ENCODE assay signal across 8 mouse cellular contexts in the genomic region with DNA sequence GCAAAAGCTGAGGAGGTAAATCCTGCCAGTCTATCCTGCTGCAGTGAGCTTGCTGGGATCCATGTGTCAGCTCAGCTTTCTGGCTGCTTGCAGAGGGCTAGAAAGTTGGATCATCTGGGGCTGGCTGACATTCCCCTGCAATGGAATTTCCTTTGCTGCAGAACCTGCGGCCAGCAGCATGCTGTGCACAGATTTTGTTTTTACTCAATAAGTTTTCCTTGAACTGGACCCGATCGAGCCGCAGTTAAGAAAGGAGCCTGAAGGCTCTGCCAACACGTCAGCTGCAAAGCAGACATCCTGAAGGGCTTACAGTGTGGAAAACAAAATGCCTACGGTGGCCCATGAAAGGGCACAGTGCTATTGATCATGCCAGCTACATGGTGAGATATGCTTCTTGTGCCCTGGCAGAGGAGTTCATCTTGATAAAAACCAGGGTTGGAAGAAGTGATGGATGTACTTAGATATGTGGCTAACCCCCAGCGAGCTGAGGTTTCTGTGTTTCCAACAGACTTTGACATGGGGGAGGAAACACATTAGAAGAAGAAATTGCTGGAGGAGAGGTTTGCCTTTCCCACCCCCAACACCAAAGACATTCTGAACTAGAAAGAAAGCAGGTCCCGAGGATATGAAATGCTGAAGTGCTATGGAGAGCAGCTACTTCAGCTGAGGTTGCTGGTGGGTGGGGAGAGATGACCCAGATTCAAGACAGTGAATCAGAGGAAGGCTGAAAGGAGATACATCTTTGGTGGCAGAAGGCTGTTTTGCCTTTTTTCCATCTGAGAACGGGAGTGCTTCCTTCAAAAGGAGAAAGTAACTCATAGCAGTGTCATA.
DNase-seq lines count a peak whose midpoint lies in the region; ATAC-seq and TF ChIP-seq lines count a peak whose summit lies in the region.

No protein-coding gene starts in this region.

- no peak for TF ChIP-seq CTCF in liver, postnatal 0 days (IDR thresholded peaks at IDR 0.05; ENCODE audit: low read depth)
- no peak for TF ChIP-seq CTCF in thymus, adult 2 months (IDR thresholded peaks at IDR 0.05; ENCODE audit: borderline replicate concordance, control insufficient read depth, extremely low read depth, insufficient read depth, low read length, poor library complexity)

- no peaks in the 10 kb centered on the region for H3K36me3 ChIP-seq in hindbrain, embryonic 16.5 days (ENCODE audit: control insufficient read depth, insufficient read depth, low read length)
- H3K36me3 ChIP-seq in myocyte (ENCODE audit: control insufficient read depth, insufficient read depth) = no peaks in the 10 kb centered on the region
- no peaks in the 10 kb centered on the region for H3K36me3 ChIP-seq in liver, postnatal 0 days (replicated peaks; ENCODE audit: insufficient read depth, low read length)
- H3K36me3 ChIP-seq in thymus, adult 2 months (ENCODE audit: control insufficient read depth, insufficient read depth, low read length) = no peaks in the 10 kb centered on the region

- H3K9me3 ChIP-seq in hindbrain, embryonic 16.5 days (ENCODE audit: control insufficient read depth, low read length) = no peaks in the 10 kb centered on the region
- H3K9me3 ChIP-seq in liver, postnatal 0 days (ENCODE audit: low read length) = no peaks in the 10 kb centered on the region

- H3K79me2 ChIP-seq in myocyte (ENCODE audit: control insufficient read depth, insufficient read depth) = no peaks in the 10 kb centered on the region

- no peak for TF ChIP-seq POLR2A in myocyte (IDR thresholded peaks at IDR 0.05; ENCODE audit: insufficient read length, low read depth)
- no peak for TF ChIP-seq POLR2A in thymus, adult 2 months (IDR thresholded peaks at IDR 0.05; ENCODE audit: control insufficient read depth, extremely low read depth, insufficient read depth, low read length, poor library complexity)

- 48% methylated on average over 9 of the region's 9 CpGs for WGBS in hindbrain, embryonic 16.5 days
- 60% methylated on average over 9 of the region's 9 CpGs for WGBS in liver, postnatal 0 days (ENCODE audit: insufficient replicate concordance)
- WGBS in thymus, adult 2 months = 76% methylated on average over 9 of the region's 9 CpGs

- peak; percentile 85 for ATAC-seq in hindbrain, embryonic 16.5 days
- ATAC-seq in liver, postnatal 0 days = no peak

- H3K4me2 ChIP-seq in hindbrain, embryonic 16.5 days (ENCODE audit: low read length) = no peak overlapping the region
- peak overlapping the region; percentile 60 for H3K4me2 ChIP-seq in myocyte (ENCODE audit: low read depth)
- no peak overlapping the region for H3K4me2 ChIP-seq in liver, postnatal 0 days (ENCODE audit: low read depth, low read length)

- DNase-seq in layer of hippocampus, postnatal 10 days (ENCODE audit: low spot score in 2 of 2) = peak; percentile 30 to 37
- DNase-seq in layer of hippocampus, adult 9-10 months (ENCODE audit: low spot score) = no peak
- DNase-seq in cerebellum, adult 18-20 months = peak; percentile 9 to 18
- DNase-seq in frontal cortex, postnatal 36 days (ENCODE audit: low spot score in 2 of 2) = peak; percentile 51 to 65
- DNase-seq in liver, postnatal 0 days = no peak
- DNase-seq in thymus, adult 2 months = no peak

- H3ac ChIP-seq in myocyte (ENCODE audit: control insufficient read depth, insufficient read length) = no peak overlapping the region

- no peak overlapping the region; the same call in 1 of the 2 replicates for H3K27ac ChIP-seq in hindbrain, embryonic 16.5 days (ENCODE audit: low read depth, low read length)
- no peak overlapping the region for H3K27ac ChIP-seq in liver, postnatal 0 days (ENCODE audit: low read depth)
- no peak overlapping the region for H3K27ac ChIP-seq in thymus, adult 2 months (ENCODE audit: control insufficient read depth, insufficient read depth, low read length)

- no peak for TF ChIP-seq EP300 in liver, postnatal 0 days (IDR thresholded peaks at IDR 0.05; ENCODE audit: low read depth)

- no peak overlapping the region for H3K4me3 ChIP-seq in hindbrain, embryonic 16.5 days (ENCODE audit: low read length)
- no peak overlapping the region for H3K4me3 ChIP-seq in myocyte
- H3K4me3 ChIP-seq in liver, postnatal 0 days (ENCODE audit: low read depth, low read length) = no peak overlapping the region
- H3K4me3 ChIP-seq in thymus, adult 2 months (ENCODE audit: control insufficient read depth, insufficient read depth, low read length) = no peak overlapping the region

- H3K27me3 ChIP-seq in hindbrain, embryonic 16.5 days (replicated peaks; ENCODE audit: control insufficient read depth, insufficient read depth, low read length) = no peaks in the 10 kb centered on the region
- H3K27me3 ChIP-seq in myocyte (ENCODE audit: control insufficient read depth, insufficient read depth, insufficient read length) = no peaks in the 10 kb centered on the region
- H3K27me3 ChIP-seq in liver, postnatal 0 days (ENCODE audit: insufficient read depth, low read length) = no peaks in the 10 kb centered on the region
- H3K27me3 ChIP-seq in thymus, adult 2 months (ENCODE audit: control insufficient read depth, insufficient read depth, low read length) = no peaks in the 10 kb centered on the region

- no peaks in the 10 kb centered on the region; the same call in 1 of the 2 replicates for H3K4me1 ChIP-seq in hindbrain, embryonic 16.5 days (ENCODE audit: control insufficient read depth, insufficient read depth, low read depth, low read length)
- no peaks in the 10 kb centered on the region for H3K4me1 ChIP-seq in liver, postnatal 0 days (ENCODE audit: insufficient read depth)
- no peaks in the 10 kb centered on the region for H3K4me1 ChIP-seq in thymus, adult 2 months (replicated peaks; ENCODE audit: control insufficient read depth, insufficient read depth, low read length)

- no peak overlapping the region for H3K9ac ChIP-seq in hindbrain, embryonic 16.5 days (ENCODE audit: low read depth, low read length)
- no peak overlapping the region for H3K9ac ChIP-seq in liver, postnatal 0 days (replicated peaks)

TF ChIP-seq in myocyte, 11 proteins besides CTCF, POLR2A, EP300 and RAD21:
- TF ChIP-seq MYOD1 (IDR thresholded peaks at IDR 0.05; ENCODE audit: control insufficient read depth in 1 of 3, insufficient read length in 2 of 3, low read depth in 2 of 3) (no peak), REST (IDR thresholded peaks at IDR 0.05; ENCODE audit: insufficient read depth, insufficient read length) (no peak), TCF12 (IDR thresholded peaks at IDR 0.05; ENCODE audit: insufficient read depth, poor library complexity, severe bottlenecking) (no peak), CEBPB (IDR thresholded peaks at IDR 0.05; ENCODE audit: insufficient read depth, poor library complexity, severe bottlenecking) (no peak), TCF3 (IDR thresholded peaks at IDR 0.05; ENCODE audit: insufficient read length, low read depth) (no peak), MAX (IDR thresholded peaks at IDR 0.05; ENCODE audit: low read depth) (no peak), E2F4 (IDR thresholded peaks at IDR 0.05; ENCODE audit: insufficient read depth) (no peak)

Comparison
In these comparisons a context has a peak if more than half of its experiments do, and no peak if none do; other contexts are left out.
1. DNase-seq: peak in layer of hippocampus, postnatal 10 days (2 of 2), cerebellum, adult 18-20 months (2 of 2) and frontal cortex, postnatal 36 days (2 of 2); none in layer of hippocampus, adult 9-10 months (single experiment), liver, postnatal 0 days (single experiment) and thymus, adult 2 months (single experiment).